Mouse (Mus musculus) cortical plate, adult 2 months (tissue): ENCODE data around the gene Mki67.

Experiments
- CTCF ChIP-seq: fragments of 200-500 bp; IDR thresholded peaks from 2 replicates; pipeline ENCODE4 v1.5.1; 2011; ENCODE audit warnings: mild to moderate bottlenecking, control low read depth, low read length; ENCODE audit not compliant: insufficient read depth; ENCODE audit errors: extremely low read depth
- POLR2A ChIP-seq: fragments of 200-500 bp; IDR thresholded peaks from 2 replicates; pipeline ENCODE4 v1.6.1; 2011; ENCODE audit warnings: mild to moderate bottlenecking, low read length, control low read depth; ENCODE audit not compliant: insufficient read depth; ENCODE audit errors: extremely low read depth

DNA sequence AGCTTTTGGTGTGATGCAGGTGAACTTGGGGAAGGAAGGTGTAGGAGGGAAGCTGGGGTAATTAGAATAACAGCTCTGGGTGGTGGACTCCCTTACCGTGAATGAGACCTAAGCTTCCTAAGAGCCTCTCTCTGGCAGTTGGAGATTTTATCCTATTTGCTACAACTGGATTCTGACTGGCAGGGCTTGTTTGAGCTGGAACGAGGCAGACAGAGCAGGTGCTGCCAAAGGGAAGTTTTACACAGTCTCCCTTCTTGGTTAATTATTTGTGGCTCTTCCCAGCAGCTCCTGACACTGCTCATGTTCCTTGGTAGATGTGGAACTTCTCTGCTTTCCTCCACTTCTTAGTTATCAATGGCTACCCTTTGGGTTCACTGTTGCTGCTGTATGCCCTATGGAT lies 30.9 kb upstream of the Mki67 start:
- TF ChIP-seq POLR2A (no peak), CTCF (no peak)
